Mouse (Mus musculus) mammary gland, adult 2 months (tissue): ENCODE results near the gene Akap8l. TPM values are rescaled to one million over a fixed set of nuclear protein-coding genes. Genes with fewer than 3 reads are reported as not detected.

Experiments used
- polyA plus RNA-seq: library from polyadenylated mRNA; depleted of rRNA; stranded (reverse); fragments of >200 nt; gene quantifications from 2 replicates; pipeline ENCODE4 v1.2.3, GENCODE M21; 2012; ENCODE audit warnings: low replicate concordance; rRNA removed

Akap8l gene
- 115 and 239 TPM in 2 replicates for polyA plus RNA-seq

DNA sequence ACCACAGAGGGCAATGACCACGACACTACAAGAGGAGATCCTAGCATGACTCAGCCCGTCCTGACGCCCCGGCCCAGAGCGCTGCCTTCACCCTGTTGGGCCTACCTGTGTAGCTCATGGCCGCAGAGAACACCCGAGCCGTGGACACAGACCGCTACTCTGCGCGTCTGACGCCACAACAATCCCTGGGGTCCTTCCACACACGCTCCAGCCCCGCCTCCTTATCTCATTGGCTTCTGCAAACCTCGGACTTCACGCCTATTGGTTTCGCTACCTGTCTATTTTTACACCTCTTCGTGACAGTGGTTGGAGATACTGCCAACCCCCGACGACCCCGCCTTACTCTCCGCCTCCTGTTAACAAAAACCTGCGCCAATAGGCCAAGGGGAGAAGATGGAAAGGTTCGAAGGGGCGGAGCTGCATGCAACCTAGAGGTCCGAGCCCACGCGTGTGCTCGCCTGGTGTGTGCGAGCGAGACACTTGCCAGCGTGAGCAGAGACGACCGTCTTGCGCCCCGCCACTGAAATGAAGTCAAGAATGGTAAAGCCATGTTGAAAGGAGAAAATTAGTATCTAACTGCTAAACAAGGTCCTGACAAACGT, at the start of gene Akap8l:
Akap8l (minus strand) TSS at position 226 of the 602 bp plus-strand sequence.

DNA sequence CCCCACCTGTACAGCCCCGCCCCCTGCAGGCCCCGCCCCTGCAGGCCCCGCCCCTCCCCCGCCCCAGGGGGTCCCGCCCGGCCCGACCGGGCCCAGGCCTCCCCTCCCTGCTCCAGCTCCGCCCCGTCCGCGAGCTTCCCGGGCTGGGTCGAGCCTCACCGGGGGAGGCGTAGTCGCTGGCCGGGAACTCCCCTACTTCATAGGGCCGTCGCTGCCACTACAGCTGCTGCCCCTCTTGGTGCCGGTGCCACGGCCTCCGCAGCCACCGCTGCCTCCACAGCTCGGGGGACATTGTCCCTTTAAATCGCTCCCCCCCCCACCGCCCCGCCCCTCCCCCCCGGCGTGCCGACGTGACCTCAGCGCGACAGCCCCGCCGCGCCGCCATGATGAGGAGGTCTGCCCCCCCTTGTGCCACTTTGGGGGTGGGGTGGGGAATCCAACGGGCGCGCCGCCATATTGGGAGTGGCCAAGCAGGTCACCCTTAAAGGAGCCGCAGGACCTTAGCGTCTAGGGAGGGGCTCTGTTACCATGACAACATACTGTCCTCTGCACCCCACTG, 38.8 kb upstream of the Akap8l start, which contains the start of gene Wiz:
Wiz (minus strand) TSS at position 339 of the 559 bp plus-strand sequence.

DNA sequence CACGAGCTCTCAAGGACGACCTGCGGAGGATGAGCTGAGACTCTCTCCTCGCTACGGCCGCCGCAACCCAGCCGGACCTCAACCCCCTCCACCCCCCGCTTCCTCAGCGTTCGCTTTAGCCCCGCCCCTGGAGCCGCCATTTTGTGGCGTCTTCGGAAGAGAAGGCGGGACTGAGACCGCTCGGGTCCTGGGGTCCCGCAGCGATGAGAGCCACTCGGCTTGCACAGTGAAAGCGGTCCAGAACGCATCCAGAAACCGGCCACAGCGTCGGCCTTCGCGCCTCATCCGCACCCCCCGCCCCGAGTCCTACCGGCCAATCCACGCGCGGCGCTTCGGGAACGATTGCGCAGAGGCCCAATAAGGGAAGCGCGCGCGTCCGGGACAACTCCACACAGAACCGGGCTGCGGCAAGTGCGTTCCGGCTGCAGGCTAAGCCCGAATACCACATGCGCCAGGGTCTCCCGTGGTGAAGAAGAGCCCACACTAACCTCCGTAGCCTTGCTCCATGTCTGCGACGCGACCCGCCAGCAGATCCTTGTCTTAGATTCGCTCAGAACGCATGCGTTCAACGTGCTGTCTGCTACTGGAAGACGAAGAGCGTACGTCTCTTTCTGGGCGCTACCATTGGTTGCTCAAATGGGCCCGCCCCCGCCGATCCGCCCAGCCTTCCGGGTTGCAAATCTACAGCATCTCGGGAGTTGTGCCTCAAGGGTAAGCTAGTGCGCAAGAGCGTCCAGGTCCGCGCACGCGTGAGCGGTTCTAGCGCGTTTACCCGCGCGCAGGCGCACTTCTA, 29.6 kb downstream of the Akap8l start, which contains the start of gene Akap8:
Akap8 (minus strand) TSS at position 642 of the 793 bp plus-strand sequence.

DNA sequence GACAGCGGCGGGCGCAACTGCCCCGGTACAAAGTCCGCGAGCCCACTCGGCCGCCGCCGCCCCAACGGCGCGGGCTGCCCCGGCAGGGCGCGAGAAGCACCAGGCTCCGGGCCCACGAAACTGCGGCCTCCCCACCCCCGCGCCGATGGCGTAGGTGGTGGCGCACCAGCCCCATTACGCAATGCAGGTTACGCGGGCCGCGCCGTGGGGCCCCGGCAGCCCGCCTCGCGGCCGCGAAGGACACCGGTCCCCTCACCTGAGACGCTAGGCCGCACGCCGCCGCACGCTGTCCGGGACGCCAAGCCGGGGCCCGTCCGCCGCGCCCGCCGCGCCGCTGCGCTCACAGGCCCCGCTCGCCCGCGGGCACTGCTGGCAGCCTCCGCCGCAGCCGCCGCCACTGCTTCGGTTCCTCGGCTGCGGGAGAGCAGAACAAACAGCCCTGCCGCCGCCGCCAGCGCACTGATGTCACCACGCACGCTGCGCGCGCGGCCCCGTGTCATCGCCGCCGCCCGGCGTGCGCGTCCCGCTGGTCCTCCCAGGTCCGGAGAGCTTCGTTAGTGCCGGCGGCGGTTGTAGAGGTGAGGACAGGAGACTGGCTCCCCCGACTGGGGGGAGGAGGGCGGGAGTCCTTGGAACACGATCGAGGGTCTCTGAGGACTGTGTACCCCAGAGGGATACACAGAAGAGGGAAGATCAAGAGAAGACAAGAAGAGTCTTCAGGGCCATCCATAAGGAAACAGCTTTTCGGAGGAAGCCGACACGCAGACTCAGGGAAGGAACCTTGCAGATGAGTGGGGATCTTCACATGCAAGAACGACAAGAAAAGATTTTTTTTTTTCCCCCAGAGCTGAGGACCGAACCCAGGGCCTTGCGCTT, 65.9 kb downstream of the Akap8l start, which contains the start of gene Brd4:
Brd4 (minus strand) TSS at position 461 of the 876 bp plus-strand sequence.

Other genes with a start within 250 kb of the Akap8l start
- 55.4 and 108 TPM in 2 replicates for gene Notch3, start 183.8 kb downstream of the Akap8l start, polyA plus RNA-seq
- 2.5 and 5.4 TPM in 2 replicates for gene Ephx3, start 161.1 kb downstream of the Akap8l start, polyA plus RNA-seq
- gene Brd4, start 65.9 kb downstream of the Akap8l start, polyA plus RNA-seq: 20.0 and 46.1 TPM in 2 replicates
- 53.6 and 100 TPM in 2 replicates for gene Akap8, start 29.4 kb downstream of the Akap8l start, polyA plus RNA-seq
- gene Wiz, start 38.8 kb upstream of the Akap8l start, polyA plus RNA-seq: 30.7 and 44.1 TPM in 2 replicates
- gene Rasal3, start 53.0 kb upstream of the Akap8l start, polyA plus RNA-seq: 69.0 and 131 TPM in 2 replicates
- gene Pglyrp2, start 73.6 kb upstream of the Akap8l start, polyA plus RNA-seq: 24.6 and 56.6 TPM in 2 replicates
- gene Cyp4f39, start 102.1 kb upstream of the Akap8l start, polyA plus RNA-seq: 1.1 and 2.9 TPM in 2 replicates
- 14.4 and 16.4 TPM in 2 replicates for gene Cyp4f17, start 155.4 kb upstream of the Akap8l start, polyA plus RNA-seq
- gene Cyp4f16, start 186.0 kb upstream of the Akap8l start, polyA plus RNA-seq: 19.4 and 19.5 TPM in 2 replicates